Mouse (Mus musculus): ENCODE results near the gene F5. TPM values are rescaled to one million over a fixed set of nuclear protein-coding genes. Genes with fewer than 3 reads are reported as not detected.

Gene F5
- total and polyA plus RNA-seq, 2 experiments = 77.7 to 157 TPM

DNA sequence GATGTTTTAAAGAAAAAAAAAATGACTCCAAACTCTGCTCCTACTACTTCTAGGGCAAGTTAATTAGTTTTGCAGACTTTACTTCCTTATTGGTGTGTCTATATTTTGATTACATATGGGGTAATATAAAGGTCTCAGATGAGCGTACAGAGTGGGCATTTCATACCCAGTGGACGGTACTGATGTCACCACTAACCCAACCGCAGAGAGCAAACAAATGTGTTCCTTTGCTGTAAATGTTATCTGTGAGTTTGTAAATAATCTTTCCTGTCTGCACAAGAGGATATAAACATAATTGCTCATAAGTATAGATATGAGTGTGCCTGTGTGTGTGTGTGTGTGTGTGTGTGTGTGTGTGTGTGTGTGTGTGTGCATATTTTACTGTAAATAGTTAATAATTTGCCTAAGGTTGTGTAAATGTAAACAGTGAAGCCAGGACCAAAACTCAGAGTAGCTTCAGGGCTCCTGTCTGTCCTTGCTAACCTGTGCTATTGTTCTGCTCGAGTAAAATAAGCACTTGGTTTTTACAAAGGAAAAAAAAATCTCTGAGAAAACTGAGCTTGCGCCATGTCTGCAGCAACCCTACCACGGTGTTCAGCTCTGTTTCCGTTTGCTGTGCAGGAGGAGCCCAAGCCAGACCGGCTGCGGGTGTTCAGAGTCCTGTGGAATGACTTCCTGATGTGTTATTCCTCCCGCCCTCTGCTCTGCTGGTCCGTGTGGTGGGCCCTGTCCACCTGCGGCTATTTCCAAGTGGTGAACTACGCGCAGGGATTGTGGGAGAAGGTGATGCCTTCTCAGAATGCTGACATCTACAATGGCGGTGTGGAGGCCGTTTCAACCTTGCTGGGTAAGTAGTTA lies 108.8 kb downstream of the F5 start:
- H3K9ac ChIP-seq (ENCODE audit: low read depth, low read length) = no peak overlapping the region
- H3K27me3 ChIP-seq (ENCODE audit: control insufficient read depth, insufficient read depth, low read length) = no peaks in the 10 kb centered on the region
- peaks cover 65% of the 10 kb centered on the region for H3K36me3 ChIP-seq (ENCODE audit: control insufficient read depth, insufficient read depth, low read length)
- H3K4me1 ChIP-seq (ENCODE audit: control insufficient read depth, insufficient read depth, low read length) = peaks cover 20% of the 10 kb centered on the region
- H3K4me3 ChIP-seq (ENCODE audit: insufficient read depth, low read depth, low read length) = no peak overlapping the region
- no peak for DNase-seq (ENCODE audit: extremely low read depth, low read depth, low spot score)
- H3K27ac ChIP-seq (replicated peaks; ENCODE audit: insufficient read depth, low read depth, low read length) = peak overlapping the region; percentile 0; the same call in 1 of the 2 replicates
- 32% methylated on average over 16 of the region's 16 CpGs for WGBS
- peaks cover 13% of the 10 kb centered on the region; the same call in 1 of the 2 replicates for H3K79me2 ChIP-seq (ENCODE audit: control insufficient read depth, insufficient read depth, low read length)
- no peak for TF ChIP-seq POLR2A (IDR thresholded peaks at IDR 0.05; ENCODE audit: extremely low read depth, insufficient read depth, low read length)
- no peak for TF ChIP-seq CTCF (IDR thresholded peaks at IDR 0.05; ENCODE audit: low read depth, low read length)

- H3K36me3 ChIP-seq (ENCODE audit: control insufficient read depth, insufficient read depth, low read length) = peaks cover 63% of the 10 kb centered on the region
- H3K27me3 ChIP-seq (ENCODE audit: control insufficient read depth, insufficient read depth, low read length) = no peaks in the 10 kb centered on the region
- H3K4me1 ChIP-seq (ENCODE audit: control insufficient read depth, insufficient read depth, low read length) = peaks cover 20% of the 10 kb centered on the region
- WGBS = 47% methylated on average over 7 of the region's 7 CpGs
- H3K79me2 ChIP-seq (ENCODE audit: control insufficient read depth, insufficient read depth, low read length) = peaks cover 6% of the 10 kb centered on the region; the same call in 1 of the 2 replicates
- H3K9ac ChIP-seq (ENCODE audit: low read depth, low read length) = no peak overlapping the region
- no peak overlapping the region for H3K4me3 ChIP-seq (ENCODE audit: insufficient read depth, low read depth, low read length)
- peak; percentile 73 for DNase-seq (ENCODE audit: extremely low read depth, low read depth, low spot score)
- H3K27ac ChIP-seq (replicated peaks; ENCODE audit: insufficient read depth, low read depth, low read length) = no peak overlapping the region
- no peak for TF ChIP-seq CTCF (IDR thresholded peaks at IDR 0.05; ENCODE audit: low read depth, low read length)
- TF ChIP-seq POLR2A (IDR thresholded peaks at IDR 0.05; ENCODE audit: extremely low read depth, insufficient read depth, low read length) = no peak
These were observed 109.9 kb downstream of the F5 start for GRCm38 (mm10) chr1:164261553-164261952.

Other genes with a start within 250 kb of the F5 start
- gene Scyl3, start 222.7 kb upstream of the F5 start, total RNA-seq (2014; rRNA removed) = 8.8 and 9.6 TPM in 2 replicates
- gene Scyl3, start 222.7 kb upstream of the F5 start, polyA plus RNA-seq (2012; rRNA removed) = 6.1 and 7.0 TPM in 2 replicates
- gene BC055324, start 157.0 kb upstream of the F5 start, total RNA-seq (2014; rRNA removed) = 0.37 and 1.1 TPM in 2 replicates
- gene BC055324, start 157.0 kb upstream of the F5 start, polyA plus RNA-seq (2012; rRNA removed) = 0.10 and 0.19 TPM in 2 replicates
- gene Mettl18, start 156.9 kb upstream of the F5 start, total RNA-seq (2014; rRNA removed) = 2.7 and 3.9 TPM in 2 replicates
- gene Mettl18, start 156.9 kb upstream of the F5 start, polyA plus RNA-seq (2012; rRNA removed) = 0.42 and 0.67 TPM in 2 replicates
- gene Sele, start 103.6 kb upstream of the F5 start, total RNA-seq (2014; rRNA removed) = 0.07 TPM in 1 of 2 replicates, not detected in the other
- gene Sele, start 103.6 kb upstream of the F5 start, polyA plus RNA-seq (2012; rRNA removed) = 0.05 TPM in 1 of 2 replicates, not detected in the other
- gene Sell, start 89.9 kb upstream of the F5 start, total RNA-seq (2014; rRNA removed) = 1.0 and 1.1 TPM in 2 replicates
- gene Sell, start 89.9 kb upstream of the F5 start, polyA plus RNA-seq (2012; rRNA removed) = 0.36 and 0.78 TPM in 2 replicates
- 0.65 and 1.1 TPM in 2 replicates for gene Selp, start 36.6 kb upstream of the F5 start, total RNA-seq (2014; rRNA removed)
- 0.40 and 1.1 TPM in 2 replicates for gene Selp, start 36.6 kb upstream of the F5 start, polyA plus RNA-seq (2012; rRNA removed)
- 96.1 and 121 TPM in 2 replicates for gene Slc19a2, start 97.2 kb downstream of the F5 start, total RNA-seq (2014; rRNA removed)
- gene Slc19a2, start 97.2 kb downstream of the F5 start, polyA plus RNA-seq (2012; rRNA removed) = 84.5 and 86.9 TPM in 2 replicates
- 2.5 and 3.9 TPM in 2 replicates for gene Ccdc181, start 123.7 kb downstream of the F5 start, total RNA-seq (2014; rRNA removed)
- 0.91 and 1.1 TPM in 2 replicates for gene Ccdc181, start 123.7 kb downstream of the F5 start, polyA plus RNA-seq (2012; rRNA removed)
- 12.8 and 17.1 TPM in 2 replicates for gene Nme7, start 152.3 kb downstream of the F5 start, total RNA-seq (2014; rRNA removed)
- gene Nme7, start 152.3 kb downstream of the F5 start, polyA plus RNA-seq (2012; rRNA removed) = 2.4 and 3.4 TPM in 2 replicates
- 6.8 and 7.6 TPM in 2 replicates for gene Blzf1, start 155.7 kb downstream of the F5 start, total RNA-seq (2014; rRNA removed)
- 1.9 and 2.0 TPM in 2 replicates for gene Blzf1, start 155.7 kb downstream of the F5 start, polyA plus RNA-seq (2012; rRNA removed)

Data from liver, adult 2 months (tissue).